Mouse (Mus musculus) spleen, adult 18-20 months (tissue): ENCODE data around the gene Serpina1b.
"Not testable (repeated sequence)": the region's sequence is repeated elsewhere in the genome, so short reads cannot be mapped to it uniquely, and the experiment has no call there.

Experiments
- DNase-seq, 2 experiments: peaks; one replicate each; pipeline ENCODE4 v3.0.0; 2022; ENCODE audit warnings: mixed read lengths in 2 of 2

Gene Serpina1b

DNA sequence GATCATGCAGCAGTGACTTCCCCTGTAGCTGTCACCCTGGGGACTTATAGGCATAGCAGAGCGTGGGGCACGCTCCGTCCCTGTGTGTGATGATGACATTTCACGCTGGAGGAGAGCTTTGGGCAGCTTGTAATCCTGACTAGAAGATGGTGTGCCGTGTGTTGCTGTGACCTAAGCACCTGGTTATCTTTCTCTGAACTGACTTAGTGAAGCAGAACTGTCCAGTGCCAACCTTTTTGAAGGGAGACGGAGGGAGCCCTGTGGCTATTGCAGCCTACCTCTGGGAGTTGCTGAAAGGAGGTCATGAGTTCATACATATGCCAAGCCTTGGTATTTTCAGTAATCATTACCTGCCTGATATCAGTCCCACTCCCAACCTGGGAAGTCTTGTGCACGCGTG, 134.7 kb downstream of the Serpina1b start, which contains the start of gene Serpina1f:
Serpina1f (minus strand) TSS at position 101 of the 400 bp plus-strand sequence.
- DNase-seq = no peak

DNA sequence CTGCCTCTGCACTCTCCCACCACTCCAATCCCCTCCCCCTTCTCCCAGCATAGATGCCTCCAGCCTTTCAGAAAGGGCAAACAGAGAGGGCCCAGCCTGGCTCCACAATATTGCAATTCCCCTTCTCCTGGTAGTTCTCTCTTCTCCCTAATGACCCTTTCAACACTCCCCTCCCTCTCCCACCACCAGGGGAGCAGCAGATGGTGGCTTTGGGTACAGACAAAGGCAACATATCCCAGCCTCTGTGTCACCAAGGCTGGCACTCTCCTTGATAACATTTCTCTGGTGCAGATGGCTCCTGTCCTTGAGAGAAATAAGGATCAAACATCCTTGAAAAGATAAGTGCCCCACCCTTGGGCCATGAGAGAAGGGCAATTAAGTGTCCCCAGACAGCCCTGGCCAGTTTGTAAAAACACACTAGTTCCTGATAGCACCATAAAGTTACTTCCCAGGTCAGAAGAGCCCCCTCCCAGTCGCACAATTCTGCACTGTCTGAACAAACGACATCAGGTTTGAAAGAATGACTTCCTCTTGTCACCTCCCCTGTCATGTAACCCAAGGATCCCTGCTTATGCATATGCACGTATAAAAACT, 141.9 kb downstream of the Serpina1b start:
- no peak for DNase-seq

DNA sequence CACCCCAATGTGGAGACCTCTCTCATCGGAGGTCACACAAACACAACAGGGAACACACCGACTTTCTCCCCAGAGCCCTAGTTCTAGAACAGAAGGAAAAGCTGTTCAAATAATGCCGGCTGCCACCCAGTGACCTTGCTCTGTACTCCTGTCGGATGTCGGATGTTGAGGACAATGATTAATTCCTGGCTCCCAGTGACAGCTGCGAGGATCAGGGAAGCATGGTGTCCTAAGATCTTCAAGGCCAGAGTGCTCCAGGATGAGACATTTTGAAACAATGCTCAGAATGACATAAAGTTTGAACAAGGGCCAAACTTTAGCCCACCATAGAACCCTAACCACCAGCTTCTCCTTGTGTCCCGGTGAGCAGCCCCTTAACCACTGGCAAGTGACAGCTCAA, 143.2 kb downstream of the Serpina1b start:
- DNase-seq = no peak

DNA sequence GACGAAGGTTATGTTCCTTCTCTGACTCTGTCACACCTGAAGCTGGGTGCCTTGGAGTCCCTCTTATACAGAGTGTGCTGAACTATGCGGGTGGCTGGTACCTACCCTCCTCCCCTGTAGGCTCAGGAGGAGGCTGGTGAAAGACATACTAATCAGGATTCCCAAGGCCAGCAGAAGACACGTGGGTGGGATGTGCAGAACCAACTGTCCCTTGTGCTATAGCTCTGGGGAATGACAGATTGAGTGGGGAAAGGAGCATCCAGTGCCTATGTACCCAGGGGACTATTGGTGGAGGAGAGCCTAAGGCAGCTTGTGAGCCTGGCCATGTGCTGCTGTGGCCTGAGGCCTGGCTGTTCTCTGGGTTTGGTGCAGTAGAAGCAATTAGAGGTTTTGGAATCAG, 144.1 kb downstream of the Serpina1b start:
- no peak for DNase-seq

DNA sequence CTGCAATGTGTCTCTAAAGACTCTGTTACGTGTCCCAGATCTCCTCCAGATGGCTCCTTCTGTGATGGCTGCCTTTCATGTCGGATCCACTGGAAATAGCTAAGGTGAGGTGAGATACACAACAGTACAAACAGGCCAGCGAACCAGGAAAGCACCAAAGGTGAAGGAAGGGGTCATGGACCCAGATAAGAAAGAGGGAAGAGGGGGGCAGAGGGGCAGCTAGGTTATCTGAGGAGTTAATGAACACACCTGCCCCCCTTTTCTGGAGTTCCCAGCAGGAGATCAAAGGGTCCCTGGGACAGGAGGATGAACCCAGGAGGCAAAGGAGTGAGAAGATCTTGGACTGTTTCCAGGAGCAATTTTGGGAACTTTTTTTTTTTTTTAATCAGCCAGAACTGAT, 144.8 kb downstream of the Serpina1b start:
- no peak for DNase-seq

DNA sequence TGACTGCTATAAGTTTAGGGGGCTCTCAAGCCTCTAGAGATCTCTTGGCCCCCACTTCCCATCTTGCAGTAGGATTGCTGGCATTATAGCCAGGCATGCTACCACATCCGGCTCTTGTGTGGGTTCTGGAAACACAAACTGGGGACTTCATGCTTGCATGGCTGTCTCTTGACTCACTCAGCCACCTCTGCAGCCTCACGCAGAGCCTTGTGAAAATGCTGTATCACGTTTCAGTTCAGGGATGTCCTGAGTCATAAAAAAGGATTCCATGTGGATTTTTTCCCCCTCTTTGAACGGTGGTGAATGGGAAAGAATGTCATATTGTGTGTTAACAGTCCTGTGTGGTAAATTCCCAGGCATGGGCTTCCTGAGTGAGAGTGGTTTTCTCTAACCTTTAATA, 146.4 kb downstream of the Serpina1b start:
- no peak for DNase-seq

DNA sequence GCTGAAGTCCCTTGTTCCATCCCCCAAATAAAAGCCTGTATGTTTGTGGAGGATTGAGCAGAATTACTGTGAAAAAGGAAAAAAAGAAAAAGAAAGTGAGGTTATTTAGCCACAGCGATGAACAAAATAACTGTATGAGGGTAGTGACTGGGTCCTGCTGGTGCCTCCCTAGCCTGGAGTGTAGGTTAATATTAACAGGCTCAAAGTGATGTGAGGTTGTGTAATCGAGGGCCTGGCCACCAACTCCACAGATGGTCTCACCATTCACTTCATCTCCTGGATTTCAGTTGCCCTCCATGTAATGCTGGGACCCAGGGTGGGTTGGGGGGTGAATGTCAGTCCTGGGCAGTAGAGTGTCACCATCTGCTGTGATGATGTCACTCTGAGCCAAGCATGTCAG, 148.4 kb downstream of the Serpina1b start:
- no peak for DNase-seq

DNA sequence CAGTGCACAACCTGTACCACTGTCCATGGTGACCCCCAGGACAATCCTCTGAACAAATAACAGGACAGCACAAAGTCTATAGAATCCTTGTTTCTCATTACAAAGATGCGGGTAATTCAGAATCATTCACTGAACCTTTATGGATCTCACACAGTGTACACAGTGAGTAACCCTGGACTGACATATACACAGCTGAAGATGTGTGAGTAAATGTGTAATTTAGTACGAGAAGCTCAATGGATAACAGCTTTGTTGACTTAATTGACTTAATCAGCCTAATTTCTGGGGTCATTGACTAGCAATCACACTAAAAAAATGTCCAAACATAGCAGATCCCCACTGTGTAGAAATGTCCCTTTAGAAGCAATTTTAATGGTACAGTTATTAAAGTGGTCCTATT, 149.0 kb downstream of the Serpina1b start:
- no peak for DNase-seq

DNA sequence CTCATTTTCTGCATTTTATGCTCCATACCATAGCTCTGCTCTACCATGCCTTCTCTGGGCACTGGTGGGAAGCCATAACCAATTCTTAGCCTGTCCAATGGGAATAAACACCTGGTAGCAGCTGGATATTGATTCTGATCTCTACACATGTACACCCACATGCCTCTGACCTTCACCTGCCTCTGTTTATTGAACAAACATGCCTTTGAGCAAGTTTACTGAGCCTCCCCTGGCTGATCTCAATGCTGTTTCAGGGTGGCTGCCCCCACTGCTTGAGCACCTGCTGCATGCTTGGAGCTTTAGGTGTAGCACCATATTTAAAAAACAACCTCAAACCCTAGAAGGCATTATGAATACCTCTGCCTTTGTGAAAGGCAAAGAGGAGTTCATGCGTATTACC, 150.3 kb downstream of the Serpina1b start:
- not testable (repeated sequence) for DNase-seq
